Mouse (Mus musculus): ENCODE measurements around the gene Prkca.

Gene Prkca

DNA sequence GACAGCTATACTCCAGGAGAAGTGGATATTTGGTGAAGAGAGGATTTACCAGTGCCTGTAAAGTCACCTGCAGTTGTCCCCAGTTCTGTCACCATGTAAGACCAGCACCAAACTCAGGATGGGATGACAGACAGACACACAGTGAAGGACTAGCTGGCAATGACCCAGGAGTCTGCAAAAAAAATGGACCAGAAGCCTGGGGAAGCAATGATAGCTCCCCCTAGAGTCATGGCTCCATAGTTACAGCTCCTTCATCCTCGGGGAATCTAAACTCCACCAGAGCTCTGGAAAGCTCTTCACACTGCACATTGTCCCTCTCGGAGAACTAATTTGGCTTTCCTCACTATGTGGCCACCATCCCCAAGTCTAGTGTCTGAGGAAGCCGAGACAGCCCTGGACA lies 430.4 kb downstream of the Prkca start:
- DNase-seq: no peak

- no peak for DNase-seq
Measured at GRCm38 (mm10) chr11:107905364-107905763, 438.4 kb downstream of the Prkca start.

- no peak for DNase-seq
Measured at GRCm38 (mm10) chr11:107903966-107904605, 439.6 kb downstream of the Prkca start.

DNA sequence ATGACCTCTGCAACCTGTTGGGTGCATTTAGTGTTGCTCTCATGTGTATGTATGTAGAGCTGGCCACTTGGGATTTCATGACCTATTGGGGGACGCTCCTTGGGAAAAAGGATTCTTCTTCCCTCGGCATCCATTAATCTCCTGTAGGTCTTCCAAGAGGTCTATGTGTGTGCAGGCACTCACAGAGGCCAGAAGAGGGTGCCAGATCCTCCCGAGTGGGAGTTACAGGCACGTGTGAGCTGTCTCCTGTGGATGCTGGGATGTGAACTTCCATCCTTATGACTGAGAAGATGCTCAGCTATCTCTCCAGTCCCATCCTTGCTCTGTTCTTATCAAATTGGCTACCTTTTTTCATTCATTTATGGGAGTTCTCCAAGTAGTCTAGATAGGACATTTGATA lies 443.3 kb downstream of the Prkca start:
- DNase-seq: no peak

- no peak for DNase-seq
Measured at GRCm38 (mm10) chr11:107898698-107899097, 445.0 kb downstream of the Prkca start.

GRCm38 (mm10) chr11:107895635-107896034 lies 448.1 kb downstream of the Prkca start:
- no peak for DNase-seq

DNA sequence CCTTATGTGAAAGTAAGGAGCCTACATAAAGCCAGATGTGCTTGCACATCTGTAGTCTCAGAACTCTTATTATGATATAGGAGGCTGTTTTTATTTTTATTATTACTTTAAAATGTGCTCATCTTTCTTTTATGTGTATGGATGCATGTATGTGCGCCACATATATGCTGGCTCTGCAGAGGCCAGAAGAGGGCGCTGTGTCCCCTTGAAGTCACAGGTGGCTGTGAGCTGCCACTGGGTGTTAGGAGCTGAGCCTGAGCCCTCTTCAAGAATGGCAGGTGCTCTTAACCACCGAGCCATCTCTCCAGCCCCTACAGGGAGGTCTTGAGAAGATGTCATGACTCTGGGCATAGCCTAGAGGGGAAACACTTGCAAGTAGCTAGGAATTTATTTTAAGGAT lies 452.4 kb downstream of the Prkca start:
- DNase-seq: no peak

DNA sequence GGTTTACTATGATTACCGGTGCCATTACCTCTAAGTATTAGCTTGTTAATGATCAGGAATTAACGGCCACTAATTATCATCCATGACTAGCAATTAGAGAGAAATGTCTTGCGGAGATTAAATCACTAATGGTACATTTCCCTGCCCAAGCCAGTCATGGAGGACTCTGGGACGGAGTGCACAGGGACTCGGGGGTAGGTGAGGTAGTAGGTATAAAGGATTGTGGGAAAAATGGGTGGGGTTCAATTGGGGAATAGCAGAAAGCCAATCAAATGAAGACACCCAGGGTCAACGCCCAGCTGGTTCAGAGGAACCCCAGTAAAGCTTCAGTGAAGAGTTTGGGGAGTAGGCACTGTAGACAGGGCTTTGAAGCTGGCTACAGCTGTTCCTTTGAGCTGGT lies 456.4 kb downstream of the Prkca start:
- no peak for DNase-seq

Measured in lung, postnatal 36 days (tissue).